Mouse (Mus musculus): ENCODE results near the gene Gpr139. TPM values are rescaled to one million over a fixed set of nuclear protein-coding genes. Genes with fewer than 3 reads are reported as not detected.

The Gpr139 gene
- total and polyA plus RNA-seq, 3 experiments = not detected

DNA sequence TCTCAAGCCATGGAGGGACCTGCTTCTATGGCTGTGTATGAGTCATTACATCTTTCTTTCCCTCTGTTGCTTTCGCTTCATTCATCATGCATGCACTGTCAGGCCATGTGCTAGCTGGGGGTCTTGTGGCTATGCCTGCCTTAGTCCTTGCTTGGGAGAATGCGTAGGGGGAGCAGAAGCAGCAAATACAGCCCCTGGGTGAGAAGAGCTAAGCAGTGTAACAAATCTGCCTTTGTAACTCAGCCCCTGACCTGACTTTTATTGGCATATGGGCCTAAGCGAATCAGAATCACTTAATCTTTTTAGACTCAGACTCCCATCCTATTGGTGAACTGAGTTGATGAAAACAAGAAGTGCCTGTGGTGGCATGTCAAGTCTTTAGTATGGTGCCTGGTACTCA, 22.8 kb upstream of the Gpr139 start:
- Histone ChIP-seq H3K9ac (ENCODE audit: insufficient read depth, low read depth) (no peak overlapping the region), H3K36me3 (replicated peaks in 1 of 2; ENCODE audit: control insufficient read depth in 1 of 2, insufficient read depth in 1 of 2, low read length in 1 of 2) (no peaks in the 10 kb centered on the region), H3K79me2 (replicated peaks; ENCODE audit: control insufficient read depth, extremely low read depth, insufficient read depth, poor library complexity, severe bottlenecking) (no peaks in the 10 kb centered on the region), H3K4me1 (ENCODE audit: control insufficient read depth in 1 of 2, insufficient read depth in 2 of 2) (no peaks in the 10 kb centered on the region), H3K27ac (ENCODE audit: insufficient read depth, low read depth) (no peak overlapping the region), H3K9me3 (replicated peaks; ENCODE audit: low read length) (no peaks in the 10 kb centered on the region), H3K27me3 (replicated peaks) (peaks cover 69% of the 10 kb centered on the region), H3K4me3 (replicated peaks in 1 of 3; ENCODE audit: low read depth in 2 of 3, low read length in 2 of 3, poor library complexity in 1 of 3) (no peak overlapping the region), H3K4me2 (ENCODE audit: insufficient read depth, low read depth, poor library complexity, severe bottlenecking) (no peak overlapping the region)
- DNase-seq (ENCODE audit: extremely low read depth) = no peak
- no peak for TF ChIP-seq UBTF (IDR thresholded peaks at IDR 0.05; ENCODE audit: low read depth, low read length)
- TF ChIP-seq MAZ (IDR thresholded peaks at IDR 0.05; ENCODE audit: low read depth, low read length) = no peak
- TF ChIP-seq RCOR1 (conservative IDR thresholded peaks at IDR 0.05; ENCODE audit: low read depth, low read length) = no peak
- no peak for TF ChIP-seq NRF1 (IDR thresholded peaks at IDR 0.05; ENCODE audit: low read depth, low read length)
- no peak for TF ChIP-seq USF1 (IDR thresholded peaks at IDR 0.05; ENCODE audit: low read depth, low read length)
- no peak for TF ChIP-seq TCF12 (IDR thresholded peaks at IDR 0.05; ENCODE audit: low read depth, low read length)
- no peak for TF ChIP-seq HCFC1 (IDR thresholded peaks at IDR 0.05; ENCODE audit: low read depth, low read length)
- no peak for TF ChIP-seq ETS1 (conservative IDR thresholded peaks at IDR 0.05; ENCODE audit: low read depth, low read length)
- TF ChIP-seq KAT2A (IDR thresholded peaks at IDR 0.05; ENCODE audit: insufficient replicate concordance, low read length) = no peak
- TF ChIP-seq E2F4 (IDR thresholded peaks at IDR 0.05; ENCODE audit: insufficient replicate concordance, low read depth, low read length) = no peak
- no peak for TF ChIP-seq JUN (IDR thresholded peaks at IDR 0.05; ENCODE audit: insufficient read depth, low read depth, low read length)
- no peak for TF ChIP-seq POLR2A (IDR thresholded peaks at IDR 0.05; ENCODE audit: low read depth, low read length)
- dilution Hi-C loops (cut with MboI; ENCODE audit: extremely low pct_ligation_motif_present, extremely low pct_unique_long_range_greater_than_20kb, low sequenced_read_pairs) = no loop called here
- in situ Hi-C loops (cut with MboI; ENCODE audit: low pct_ligation_motif_present, low pct_unique_long_range_greater_than_20kb, low sequenced_read_pairs) = no loop called here

DNA sequence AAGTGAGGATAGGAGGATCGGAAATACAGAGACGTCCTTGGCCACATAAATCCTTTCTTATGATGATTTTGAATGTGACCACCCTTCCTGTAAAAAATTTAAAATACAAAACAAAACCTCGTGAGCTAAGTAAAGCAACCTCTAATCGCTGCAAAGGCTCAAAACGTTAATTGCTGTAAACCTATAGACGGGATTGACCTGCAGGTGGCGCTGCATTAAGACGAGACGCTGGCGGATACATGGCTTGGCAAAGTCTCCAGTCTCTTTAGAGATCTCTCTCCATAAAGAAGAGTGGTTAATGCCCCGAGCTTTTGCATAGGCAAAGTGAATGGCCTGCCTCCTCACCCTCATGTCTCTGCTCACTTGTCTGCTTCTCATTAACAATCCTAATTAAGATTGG, 2.0 kb upstream of the Gpr139 start:
- in situ Hi-C loops (cut with MboI; ENCODE audit: low pct_ligation_motif_present, low pct_unique_long_range_greater_than_20kb, low sequenced_read_pairs) (no loop called here), dilution Hi-C loops (cut with MboI; ENCODE audit: extremely low pct_ligation_motif_present, extremely low pct_unique_long_range_greater_than_20kb, low sequenced_read_pairs) (no loop called here)
- no peaks in the 10 kb centered on the region for H3K4me1 ChIP-seq (ENCODE audit: control insufficient read depth in 1 of 2, insufficient read depth in 2 of 2)
- no peak overlapping the region for H3K9ac ChIP-seq (ENCODE audit: insufficient read depth, low read depth)
- no peaks in the 10 kb centered on the region for H3K9me3 ChIP-seq (replicated peaks; ENCODE audit: low read length)
- TF ChIP-seq SMC3 (IDR thresholded peaks at IDR 0.05; ENCODE audit: low read depth, low read length) (peak; percentile 62), SIN3A (IDR thresholded peaks at IDR 0.05; ENCODE audit: low read length) (no peak), NRF1 (IDR thresholded peaks at IDR 0.05; ENCODE audit: low read depth, low read length) (no peak), RAD21 (IDR thresholded peaks at IDR 0.05; ENCODE audit: low read depth, low read length) (peak; percentile 34), CTCF (conservative IDR thresholded peaks at IDR 0.05 in 1 of 2, IDR thresholded peaks at IDR 0.05 in 1 of 2; ENCODE audit: low read depth in 2 of 2, low read length in 2 of 2) (peak; percentile 46 to 70)
- no peaks in the 10 kb centered on the region for H3K79me2 ChIP-seq (replicated peaks; ENCODE audit: control insufficient read depth, extremely low read depth, insufficient read depth, poor library complexity, severe bottlenecking)
- no peak overlapping the region for H3K4me3 ChIP-seq (replicated peaks in 1 of 3; ENCODE audit: low read depth in 2 of 3, low read length in 2 of 3, poor library complexity in 1 of 3)
- DNase-seq (ENCODE audit: extremely low read depth) = peak; percentile 35
- H3K36me3 ChIP-seq (replicated peaks in 1 of 2; ENCODE audit: control insufficient read depth in 1 of 2, insufficient read depth in 1 of 2, low read length in 1 of 2) = no peaks in the 10 kb centered on the region
- no peak overlapping the region for H3K4me2 ChIP-seq (ENCODE audit: insufficient read depth, low read depth, poor library complexity, severe bottlenecking)
- H3K27me3 ChIP-seq (replicated peaks) = peaks cover 79% of the 10 kb centered on the region
- no peak overlapping the region for H3K27ac ChIP-seq (ENCODE audit: insufficient read depth, low read depth)
